Mouse (Mus musculus) kidney, postnatal 14 days (tissue): Measurements from ENCODE around the gene Uaca.
"Not testable (repeated sequence)": the region's sequence is repeated elsewhere in the genome, so short reads cannot be mapped to it uniquely, and the experiment has no call there.

ENCODE experiments used
- DNase-seq: peaks from one replicate; pipeline ENCODE4 v3.0.0; 2022; ENCODE audit warnings: mixed read lengths

Uaca gene

GRCm38 (mm10) chr9:60794841-60795351 lies 554 bp downstream of the Uaca start:
- DNase-seq = peak; percentile 67

- DNase-seq = no peak
These were observed 1.7 kb downstream of the Uaca start for GRCm38 (mm10) chr9:60796076-60796475.

DNA sequence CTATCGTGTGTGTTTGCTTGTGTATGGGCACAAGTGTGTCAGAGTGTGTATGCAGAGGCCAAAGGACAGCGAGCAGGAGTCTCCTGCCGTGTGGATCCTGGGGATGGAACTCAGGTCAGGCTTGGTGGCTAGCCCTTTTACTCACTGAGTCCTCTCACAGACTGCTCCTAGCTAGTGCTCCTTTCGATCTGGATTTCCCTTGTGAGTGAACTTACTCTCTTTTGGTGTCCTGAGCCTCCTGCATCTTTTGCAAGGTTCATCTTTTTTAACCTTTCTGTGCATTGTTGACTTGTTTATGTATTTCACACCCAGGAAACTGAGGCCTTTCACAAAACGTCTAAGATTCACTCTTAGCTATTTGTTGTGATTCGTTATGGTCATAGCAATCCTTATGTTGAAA lies 2.8 kb downstream of the Uaca start:
- no peak for DNase-seq

GRCm38 (mm10) chr9:60799061-60799460 lies 4.7 kb downstream of the Uaca start:
- no peak for DNase-seq

- no peak for DNase-seq
These were observed 6.5 kb downstream of the Uaca start for GRCm38 (mm10) chr9:60800663-60801382.

- no peak for DNase-seq
These were observed 7.4 kb downstream of the Uaca start for GRCm38 (mm10) chr9:60801746-60802145.

DNA sequence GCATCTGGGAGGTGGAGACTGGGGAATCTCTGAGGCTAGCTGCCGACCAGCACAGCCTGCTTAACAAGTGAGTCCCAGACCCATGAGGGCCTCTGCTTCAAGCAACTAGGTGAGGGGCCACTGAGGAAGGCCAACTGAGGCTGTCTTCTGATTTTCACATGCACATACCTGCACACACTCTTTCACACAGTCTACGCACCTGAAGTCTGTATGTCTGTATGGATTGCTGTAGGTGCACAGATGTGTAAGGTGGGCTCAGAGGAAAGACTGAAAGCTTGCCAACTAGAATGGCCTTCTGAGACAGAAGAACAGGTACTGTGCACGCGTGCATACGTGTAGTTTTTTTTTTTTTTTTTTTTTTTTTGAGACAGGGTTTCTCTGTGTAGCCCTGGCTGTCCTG lies 8.0 kb downstream of the Uaca start:
- DNase-seq = no peak

DNA sequence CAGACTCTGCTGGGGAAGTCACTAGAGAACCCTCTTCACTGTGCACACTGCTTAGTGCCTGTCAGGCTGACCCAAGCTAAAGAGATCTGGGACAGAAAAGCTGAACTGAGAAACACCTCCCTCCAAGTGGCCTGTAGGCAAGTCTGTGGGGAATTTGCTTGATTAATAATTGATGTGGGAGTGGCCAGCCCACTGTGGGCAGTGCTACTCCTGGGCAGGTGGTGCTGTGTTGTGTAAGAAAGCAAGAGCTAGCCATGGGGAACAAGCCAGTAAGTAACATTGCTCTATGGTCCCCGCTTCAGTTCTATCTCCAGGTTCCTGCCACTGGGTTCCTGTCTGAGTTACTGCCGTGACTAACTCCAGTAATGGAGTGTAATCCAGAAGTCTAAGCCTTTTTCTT lies 11.7 kb downstream of the Uaca start:
- DNase-seq = peak; percentile 45

GRCm38 (mm10) chr9:60807996-60808395 lies 13.7 kb downstream of the Uaca start:
- DNase-seq = no peak

- peak; percentile 66 for DNase-seq
These were observed 19.0 kb downstream of the Uaca start for GRCm38 (mm10) chr9:60813139-60813880.

GRCm38 (mm10) chr9:60815502-60815901 lies 21.2 kb downstream of the Uaca start:
- no peak for DNase-seq

GRCm38 (mm10) chr9:60817585-60817984 lies 23.2 kb downstream of the Uaca start:
- peak; percentile 60 for DNase-seq

DNA sequence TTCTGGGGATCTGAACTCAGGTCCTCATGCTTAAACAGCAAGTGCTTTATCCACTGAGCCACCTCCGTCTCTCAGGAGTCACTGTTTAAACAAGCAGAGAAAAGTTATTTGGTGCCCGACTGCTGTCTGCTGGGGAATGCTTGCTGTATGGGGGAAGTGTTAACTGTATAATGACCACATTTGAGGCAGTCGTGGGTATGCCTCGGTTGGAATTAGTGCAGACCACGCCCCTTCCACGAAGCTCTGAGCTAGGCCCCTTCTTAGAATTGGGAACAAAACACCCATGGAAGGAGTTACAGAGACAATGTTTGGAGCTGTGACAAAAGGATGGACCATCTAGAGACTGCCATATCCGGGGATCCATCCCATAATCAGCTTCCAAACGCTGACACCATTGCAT lies 24.2 kb downstream of the Uaca start:
- not testable (repeated sequence) for DNase-seq

GRCm38 (mm10) chr9:60819340-60819739 lies 25.0 kb downstream of the Uaca start:
- peak; percentile 54 for DNase-seq

DNA sequence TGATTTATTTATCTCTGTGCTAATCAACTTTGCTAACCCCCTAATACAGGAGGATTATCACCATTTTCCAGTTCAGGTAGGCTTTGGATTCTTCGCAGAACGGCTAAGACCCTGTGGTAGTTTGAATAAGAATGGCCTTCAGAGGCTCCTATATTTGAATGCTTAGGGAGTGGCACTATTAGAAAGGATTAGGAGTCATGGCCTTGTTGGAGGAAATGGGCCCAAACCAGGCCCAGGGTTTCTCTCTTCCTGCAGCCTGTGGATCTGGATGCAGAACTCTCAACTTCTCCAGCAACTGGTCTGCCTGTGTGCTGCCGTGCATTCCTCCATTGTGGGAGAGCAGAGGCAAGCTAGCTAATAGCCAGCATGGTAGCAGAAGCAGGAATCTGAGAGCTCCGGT lies 27.2 kb downstream of the Uaca start:
- no peak for DNase-seq

DNA sequence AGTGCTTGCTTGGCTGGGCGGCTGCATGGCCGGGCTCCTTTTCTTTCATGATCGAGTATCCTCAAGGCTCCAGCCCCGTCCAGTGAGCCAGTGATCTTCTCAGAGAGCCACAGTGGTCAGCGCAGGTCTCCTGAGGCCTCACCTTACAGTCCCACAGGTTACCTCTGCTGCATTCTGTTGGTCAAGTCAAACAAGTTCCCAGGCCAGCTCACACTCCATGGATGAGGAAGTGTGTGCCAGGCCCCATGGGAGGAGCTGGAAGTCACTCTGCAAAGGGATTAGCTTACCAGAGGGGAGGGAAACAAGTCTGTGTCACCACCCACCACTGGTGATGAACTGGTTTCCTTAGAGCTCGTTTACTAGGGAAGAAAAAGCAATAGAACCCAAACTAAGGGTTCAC lies 28.3 kb downstream of the Uaca start:
- DNase-seq = no peak

- no peak for DNase-seq
These were observed 31.2 kb downstream of the Uaca start for GRCm38 (mm10) chr9:60825506-60825905.

DNA sequence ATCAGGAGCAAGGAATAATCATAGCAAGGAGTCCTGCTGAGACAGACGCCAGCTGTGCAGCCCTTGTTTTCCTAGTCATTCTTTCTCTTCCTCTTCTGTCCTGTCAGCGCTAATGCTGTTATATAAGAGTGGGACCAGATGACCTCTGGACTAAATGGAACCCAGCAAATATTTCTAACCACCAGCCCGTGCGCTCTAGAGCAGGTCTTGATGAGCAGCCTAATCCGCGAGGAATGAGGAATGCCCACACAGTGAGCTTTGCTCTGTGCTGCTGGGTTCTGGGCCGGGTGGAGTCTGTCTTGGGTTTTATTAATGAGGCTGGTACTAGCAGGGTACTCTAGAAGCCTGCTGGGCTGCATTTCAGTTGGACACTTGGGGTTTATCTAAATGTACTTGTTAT lies 32.4 kb downstream of the Uaca start:
- DNase-seq = peak; percentile 79

DNA sequence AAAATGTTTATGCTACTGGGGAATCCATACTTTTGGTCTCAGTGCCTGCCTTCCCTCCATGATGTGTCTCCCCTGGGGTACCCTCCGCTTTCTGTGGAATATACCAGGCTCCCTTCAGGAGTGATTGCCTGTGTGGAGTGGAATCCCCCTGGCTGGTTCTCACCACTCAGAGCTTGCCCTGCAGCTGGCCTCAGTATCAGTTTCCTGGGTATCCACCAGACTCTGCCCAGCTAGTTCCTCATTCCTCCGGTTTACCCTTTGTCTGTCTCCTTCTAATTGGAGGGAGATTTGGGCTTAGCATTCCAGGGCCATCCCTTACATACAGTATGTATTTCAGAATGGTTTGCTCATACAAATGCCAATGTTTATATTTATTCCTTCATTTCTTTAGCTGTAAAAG lies 33.9 kb downstream of the Uaca start:
- no peak for DNase-seq

DNA sequence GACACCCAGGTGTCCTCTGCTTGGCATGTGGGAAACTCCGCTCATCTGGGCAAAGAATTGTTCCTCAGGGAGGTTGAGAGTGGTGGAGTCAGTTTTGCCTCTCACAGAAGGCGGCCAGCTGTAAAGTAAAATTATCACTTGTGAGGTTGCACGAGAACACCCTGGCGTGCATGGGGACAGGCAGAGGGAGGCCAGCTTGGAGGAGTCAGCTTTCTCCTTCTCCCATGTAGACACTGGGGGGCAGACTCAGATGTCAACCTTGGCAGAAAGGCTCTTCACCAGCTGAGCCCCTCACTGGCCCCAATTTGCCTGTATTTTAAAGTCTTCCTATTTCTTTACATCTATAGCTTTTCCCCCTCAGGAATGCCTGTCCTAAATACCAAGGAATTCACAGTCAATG lies 35.3 kb downstream of the Uaca start:
- no peak for DNase-seq

- no peak for DNase-seq
These were observed 35.7 kb downstream of the Uaca start for GRCm38 (mm10) chr9:60830079-60830478.

DNA sequence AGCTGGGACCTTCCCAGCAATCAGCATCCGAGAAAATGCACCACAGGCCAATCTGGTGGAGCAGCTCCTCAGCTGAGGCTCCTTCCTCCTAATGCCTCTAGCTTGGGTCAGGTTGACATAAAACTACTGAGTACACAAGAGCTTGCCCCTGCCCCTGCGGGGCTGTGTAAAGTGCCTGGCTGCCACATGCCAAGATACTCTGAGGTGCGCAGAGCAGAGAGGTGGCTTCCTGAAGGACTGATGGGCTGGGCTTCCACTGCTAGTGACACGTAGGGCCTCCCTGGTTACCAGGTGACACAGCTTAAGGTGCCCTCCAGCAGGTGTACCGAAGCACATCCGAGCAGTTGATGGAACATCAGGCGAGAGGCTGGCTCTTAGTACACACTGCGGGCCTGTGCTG lies 37.9 kb downstream of the Uaca start:
- no peak for DNase-seq

- no peak for DNase-seq
These were observed 41.8 kb downstream of the Uaca start for GRCm38 (mm10) chr9:60836151-60836550.

GRCm38 (mm10) chr9:60837078-60837448 lies 42.7 kb downstream of the Uaca start:
- DNase-seq = no peak
